Comparison of ENCODE assay signal across 12 mouse cellular contexts in genomic region chr1:164631679-164632078, GRCm38 (mm10).
DNase-seq lines count a peak whose midpoint lies in the region; ATAC-seq lines count a peak whose summit lies in the region.
"Had no signal": no experiment of that assay in that cellular context is flagged by ENCODE, and none has a peak within 500 bp of the region (broad histone marks: within the 10 kb centered on the region; RNA-seq: fewer than 3 reads in every experiment).

No protein-coding gene starts in this region.

- peak overlapping the region; percentile 7; the same call in 1 of the 2 replicates for H3K27ac ChIP-seq in kidney, embryonic 16.5 days (ENCODE audit: low read length)
- no peak overlapping the region for H3K27ac ChIP-seq in hindbrain, embryonic 13.5 days
- H3K27ac ChIP-seq: embryonic facial prominence, embryonic 12.5 days; heart, embryonic 13.5 days; liver, embryonic 14.5 days had no signal

- no peaks in the 10 kb centered on the region for H3K9me3 ChIP-seq in kidney, embryonic 16.5 days (ENCODE audit: low read length)
- peaks cover 6% of the 10 kb centered on the region; the same call in 1 of the 2 replicates for H3K9me3 ChIP-seq in hindbrain, embryonic 13.5 days
- H3K9me3 ChIP-seq: embryonic facial prominence, embryonic 12.5 days had no signal

- no peaks in the 10 kb centered on the region for H3K27me3 ChIP-seq in kidney, embryonic 16.5 days (ENCODE audit: insufficient read depth, low read length)
- no peaks in the 10 kb centered on the region for H3K27me3 ChIP-seq in hindbrain, embryonic 13.5 days
- H3K27me3 ChIP-seq: embryonic facial prominence, embryonic 12.5 days; heart, embryonic 13.5 days had no signal

- no peak overlapping the region for H3K9ac ChIP-seq in kidney, embryonic 16.5 days (replicated peaks; ENCODE audit: low read length)
- no peak overlapping the region for H3K9ac ChIP-seq in hindbrain, embryonic 13.5 days
- H3K9ac ChIP-seq: embryonic facial prominence, embryonic 12.5 days; heart, embryonic 13.5 days; liver, embryonic 14.5 days had no signal

- WGBS in kidney, embryonic 16.5 days, result 36% methylated on average over 6 of the region's 6 CpGs
- WGBS in hindbrain, embryonic 13.5 days, result 81% methylated on average over 6 of the region's 6 CpGs

- no peaks in the 10 kb centered on the region for H3K4me1 ChIP-seq in kidney, embryonic 16.5 days (ENCODE audit: insufficient read depth, low read length)
- H3K4me1 ChIP-seq in hindbrain, embryonic 13.5 days (replicated peaks), result no peaks in the 10 kb centered on the region
- H3K4me1 ChIP-seq: embryonic facial prominence, embryonic 12.5 days; heart, embryonic 13.5 days had no signal

- intact Hi-C loops in gastrocnemius, postnatal 14 days (cut with DNase I; ENCODE audit: low total_unique reads), result no loop called here

- no peak for DNase-seq in kidney, adult 18-20 months
- DNase-seq in urinary bladder, postnatal 14 days (ENCODE audit: low spot score), result peak; percentile 23
- DNase-seq in urinary bladder, postnatal 10 days (ENCODE audit: low spot score), result no peak
- DNase-seq in gastrocnemius, postnatal 14 days, result peak; percentile 28
- DNase-seq in cerebellum, adult 9-11 months, result no peak
- DNase-seq: kidney, adult 8-10 months had no signal

- peak; percentile 85 for ATAC-seq in kidney, embryonic 16.5 days (ENCODE audit: low FRiP score, low TSS enrichment)
- no peak for ATAC-seq in monocyte, adult 5-6 weeks (replicated peaks; ENCODE audit: insufficient number of reproducible peaks, low FRiP score, low TSS enrichment, poor library complexity, severe bottlenecking)
- ATAC-seq in hindbrain, embryonic 13.5 days (ENCODE audit: low FRiP score), result no peak

- H3K4me3 ChIP-seq in kidney, embryonic 16.5 days (ENCODE audit: low read length), result no peak overlapping the region
- no peak overlapping the region for H3K4me3 ChIP-seq in hindbrain, embryonic 13.5 days
- H3K4me3 ChIP-seq: embryonic facial prominence, embryonic 12.5 days; heart, embryonic 13.5 days had no signal

- no peak overlapping the region for H3K4me2 ChIP-seq in kidney, embryonic 16.5 days (replicated peaks; ENCODE audit: low read depth, low read length)
- no peak overlapping the region for H3K4me2 ChIP-seq in hindbrain, embryonic 13.5 days
- H3K4me2 ChIP-seq: embryonic facial prominence, embryonic 12.5 days; heart, embryonic 13.5 days had no signal

- H3K36me3 ChIP-seq in kidney, embryonic 16.5 days (ENCODE audit: insufficient read depth, low read length), result no peaks in the 10 kb centered on the region
- H3K36me3 ChIP-seq in hindbrain, embryonic 13.5 days, result no peaks in the 10 kb centered on the region
- H3K36me3 ChIP-seq: embryonic facial prominence, embryonic 12.5 days; heart, embryonic 13.5 days had no signal

Comparison
In these comparisons a context has a peak if more than half of its experiments do, and no peak if none do; other contexts are left out.
1. DNase-seq: peak in urinary bladder, postnatal 14 days (single experiment) and gastrocnemius, postnatal 14 days (single experiment); none in kidney, adult 18-20 months (single experiment), urinary bladder, postnatal 10 days (single experiment) and cerebellum, adult 9-11 months (single experiment).